Mouse (Mus musculus) lung, postnatal 0 days (tissue): ENCODE measurements at regions not wholly inside any gene's neighbourhood (a gene's known extent, or its start where the extent isn't known, plus 50 kb on each side); places are given as distances from the start of the nearest gene placed in this dataset.

Experiments
- ATAC-seq: fragments of 200-750 bp; cut with Nextera tagmentation; 2 replicates; pipeline ENCODE4 v1.8.0; 2017; ENCODE audit warnings: moderate library complexity
- DNase-seq: peaks from one replicate; pipeline ENCODE4 v3.0.0-alpha.2; 2016; ENCODE audit warnings: low spot score
- H3K27ac ChIP-seq: fragments of 300-500 bp; sonication (generic); 2 replicates; pipeline ENCODE4 v1.5.1; 2014; ENCODE audit warnings: antibody characterized with exemption, mild to moderate bottlenecking, low read length, mixed read lengths
- H3K27me3 ChIP-seq: fragments of 300-500 bp; sonication (generic); replicated peaks from 2 replicates; pipeline ENCODE4 v1.6.1; 2014; ENCODE audit warnings: low read length, mixed read lengths; ENCODE audit not compliant: insufficient read depth
- H3K36me3 ChIP-seq: fragments of 300-500 bp; sonication (generic); 2 replicates; pipeline ENCODE4 v1.6.1; 2014; ENCODE audit warnings: low read length, mixed read lengths; ENCODE audit not compliant: insufficient read depth
- H3K4me1 ChIP-seq: fragments of 300-500 bp; sonication (generic); 2 replicates; pipeline ENCODE4 v1.6.1; 2014; ENCODE audit warnings: antibody characterized with exemption, low read depth, low read length, mixed read lengths; ENCODE audit not compliant: insufficient read depth
- H3K4me2 ChIP-seq: fragments of 300-500 bp; sonication (generic); replicated peaks from 2 replicates; pipeline ENCODE4 v1.6.1; 2014; ENCODE audit warnings: low read depth, mild to moderate bottlenecking, low read length, moderate library complexity, mixed read lengths
- H3K4me3 ChIP-seq: fragments of 300-500 bp; sonication (generic); 2 replicates; pipeline ENCODE4 v1.5.1; 2014; ENCODE audit warnings: low read depth, low read length
- H3K9ac ChIP-seq: fragments of 300-500 bp; sonication (generic); replicated peaks from 2 replicates; pipeline ENCODE4 v1.6.1; 2014; ENCODE audit warnings: low read depth, mild to moderate bottlenecking
- H3K9me3 ChIP-seq: fragments of 300-500 bp; sonication (generic); 2 replicates; pipeline ENCODE4 v1.6.1; 2016; ENCODE audit warnings: low read length, mixed read lengths
- CTCF ChIP-seq: IDR thresholded peaks from 2 replicates; pipeline ENCODE4 v1.5.1; 2016; ENCODE audit warnings: antibody characterized with exemption, mild to moderate bottlenecking
- EP300 ChIP-seq: IDR thresholded peaks from 2 replicates; pipeline ENCODE4 v1.6.1; 2016; ENCODE audit warnings: antibody characterized with exemption, mild to moderate bottlenecking, control low read depth
- WGBS: fragments of 180-500 bp; shearing (Covaris S2); extraction: QIAGEN DNeasy Blood & Tissue Kit; methylation state at CpG from one replicate; pipeline ENCODE4 v1.1.7; 2014; 5-methylcytosine and 5-hydroxymethylcytosine counted together

- Histone ChIP-seq H3K4me2 (no peak overlapping the region), H3K4me1 (no peaks in the 10 kb centered on the region), H3K36me3 (no peaks in the 10 kb centered on the region), H3K27me3 (no peaks in the 10 kb centered on the region), H3K9me3 (no peaks in the 10 kb centered on the region), H3K9ac (no peak overlapping the region), H3K27ac (no peak overlapping the region), H3K4me3 (no peak overlapping the region)
- ATAC-seq (no peak), DNase-seq (no peak)
- TF ChIP-seq EP300: no peak
- no peak for TF ChIP-seq CTCF
- WGBS: 53% methylated on average over 1 of the region's 1 CpGs
Observed at GRCm38 (mm10) chr13:82066174-82066573, 283.3 kb downstream of the Cetn3 start.

- no peak for TF ChIP-seq CTCF
- no peak for TF ChIP-seq EP300
- Histone ChIP-seq H3K27ac (no peak overlapping the region), H3K9ac (no peak overlapping the region), H3K27me3 (no peaks in the 10 kb centered on the region), H3K36me3 (no peaks in the 10 kb centered on the region), H3K4me2 (no peak overlapping the region), H3K4me3 (no peak overlapping the region), H3K4me1 (no peaks in the 10 kb centered on the region), H3K9me3 (no peaks in the 10 kb centered on the region)
- WGBS: 59% methylated on average over 3 of the region's 3 CpGs
- no peak for ATAC-seq
- no peak for DNase-seq
Observed at GRCm38 (mm10) chr13:82066674-82067270, 283.9 kb downstream of the Cetn3 start.

- no peaks in the 10 kb centered on the region for H3K4me1 ChIP-seq
- H3K4me3 ChIP-seq: no peak overlapping the region
- H3K27me3 ChIP-seq: no peaks in the 10 kb centered on the region
- no peak for DNase-seq
- no peak overlapping the region for H3K27ac ChIP-seq
- no peaks in the 10 kb centered on the region for H3K9me3 ChIP-seq
- TF ChIP-seq CTCF (no peak), EP300 (no peak)
- H3K9ac ChIP-seq: no peak overlapping the region
- H3K36me3 ChIP-seq: no peaks in the 10 kb centered on the region
- no peak for ATAC-seq
- 76% methylated on average over 1 of the region's 1 CpGs for WGBS
- no peak overlapping the region for H3K4me2 ChIP-seq
Observed at GRCm38 (mm10) chr13:82072449-82072848, 289.6 kb downstream of the Cetn3 start.

- H3K9me3 ChIP-seq: no peaks in the 10 kb centered on the region
- no peak for TF ChIP-seq CTCF
- TF ChIP-seq EP300: no peak
- H3K4me2 ChIP-seq: no peak overlapping the region
- DNase-seq (no peak), ATAC-seq (no peak)
- no peaks in the 10 kb centered on the region for H3K36me3 ChIP-seq
- no peak overlapping the region for H3K27ac ChIP-seq
- no peaks in the 10 kb centered on the region for H3K27me3 ChIP-seq
- H3K4me1 ChIP-seq: no peaks in the 10 kb centered on the region
- no peak overlapping the region for H3K9ac ChIP-seq
- H3K4me3 ChIP-seq: no peak overlapping the region
Observed at GRCm38 (mm10) chr13:82073343-82073742, 290.5 kb downstream of the Cetn3 start.

GRCm38 (mm10) chr13:82081375-82081774 is 298.5 kb downstream of the Cetn3 start:
- Histone ChIP-seq H3K9ac (no peak overlapping the region), H3K27me3 (no peaks in the 10 kb centered on the region), H3K27ac (no peak overlapping the region), H3K4me2 (no peak overlapping the region), H3K9me3 (no peaks in the 10 kb centered on the region), H3K36me3 (no peaks in the 10 kb centered on the region), H3K4me3 (no peak overlapping the region), H3K4me1 (no peaks in the 10 kb centered on the region)
- DNase-seq (no peak), ATAC-seq (no peak)
- 84% methylated on average over 2 of the region's 2 CpGs for WGBS
- TF ChIP-seq EP300 (no peak), CTCF (no peak)

GRCm38 (mm10) chr13:82087635-82088034 is 304.8 kb downstream of the Cetn3 start:
- ATAC-seq: no peak
- H3K9ac ChIP-seq: no peak overlapping the region
- no peak overlapping the region for H3K27ac ChIP-seq
- no peaks in the 10 kb centered on the region for H3K27me3 ChIP-seq
- TF ChIP-seq CTCF (no peak), EP300 (no peak)
- no peak for DNase-seq
- H3K4me2 ChIP-seq: no peak overlapping the region
- no peaks in the 10 kb centered on the region for H3K9me3 ChIP-seq
- no peaks in the 10 kb centered on the region for H3K36me3 ChIP-seq
- H3K4me3 ChIP-seq: no peak overlapping the region
- 49% methylated on average over 3 of the region's 3 CpGs for WGBS
- no peaks in the 10 kb centered on the region for H3K4me1 ChIP-seq

GRCm38 (mm10) chr13:82092186-82092585 is 309.3 kb downstream of the Cetn3 start:
- 84% methylated on average over 5 of the region's 5 CpGs for WGBS

More at GRCm38 (mm10) chr13:82092186-82092585, 309.3 kb downstream of the Cetn3 start:
- no peaks in the 10 kb centered on the region for H3K9me3 ChIP-seq
- no peaks in the 10 kb centered on the region for H3K4me1 ChIP-seq
- H3K27me3 ChIP-seq: no peaks in the 10 kb centered on the region
- H3K4me3 ChIP-seq: no peak overlapping the region
- H3K4me2 ChIP-seq: no peak overlapping the region
- ATAC-seq: no peak
- H3K27ac ChIP-seq: no peak overlapping the region
- TF ChIP-seq EP300 (no peak), CTCF (peak; percentile 44; the same call in 1 of the 2 replicates)
- no peak overlapping the region for H3K9ac ChIP-seq
- no peak for DNase-seq
- H3K36me3 ChIP-seq: no peaks in the 10 kb centered on the region
